Mouse (Mus musculus): ENCODE measurements at regions not wholly inside any gene's neighbourhood (a gene's known extent, or its start where the extent isn't known, plus 50 kb on each side); places are given as distances from the start of the nearest gene placed in this dataset.

DNA sequence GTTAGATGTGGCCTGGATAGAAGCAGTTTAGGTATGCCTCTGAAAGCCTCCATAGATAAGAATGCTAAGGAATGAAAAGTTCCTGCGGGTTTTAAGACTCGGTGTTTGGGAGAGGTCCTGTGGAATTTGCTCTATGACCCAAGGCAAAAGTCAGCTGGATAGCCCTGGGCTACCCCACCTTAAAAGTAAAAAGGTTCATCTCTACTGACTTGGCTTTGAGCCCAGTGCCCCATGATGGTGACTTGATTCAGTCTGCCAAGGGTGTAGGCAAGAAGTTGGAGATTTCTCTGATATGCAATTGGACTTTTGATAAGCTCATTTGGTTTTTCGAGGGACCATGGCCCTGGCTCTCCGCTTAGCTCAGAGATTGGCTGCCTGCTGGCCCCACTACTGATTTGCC, 78.8 kb upstream of the Herc3 start:
- DNase-seq (ENCODE audit: low read depth, low spot score) = no peak

GRCm38 (mm10) chr6:58756309-58757015, 74.8 kb upstream of the Herc3 start:
- no peak for DNase-seq (ENCODE audit: low read depth, low spot score)

GRCm38 (mm10) chr6:58757339-58757738, 73.9 kb upstream of the Herc3 start:
- no peak for DNase-seq (ENCODE audit: low read depth, low spot score)

GRCm38 (mm10) chr6:58770654-58771218, 60.5 kb upstream of the Herc3 start:
- peak; percentile 50 for DNase-seq (ENCODE audit: low read depth, low spot score)

DNA sequence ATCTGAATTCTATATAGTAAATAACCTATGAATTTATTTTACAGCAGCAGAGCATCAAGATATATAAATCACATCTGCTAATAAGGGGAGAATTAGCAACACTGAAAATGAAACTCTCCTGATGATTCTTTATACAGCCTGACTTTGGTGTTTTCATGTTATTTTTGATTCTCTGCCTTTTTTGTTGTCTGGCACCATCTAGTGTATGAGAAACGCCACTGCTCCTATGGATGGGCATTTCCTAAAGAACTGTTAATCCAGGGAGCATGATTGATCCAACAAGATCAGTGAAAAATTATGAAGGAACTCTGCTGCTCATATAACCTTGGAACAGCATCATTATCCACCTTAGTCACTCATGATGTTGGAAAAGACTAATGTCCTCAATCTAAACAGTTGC, 59.3 kb upstream of the Herc3 start:
- no peak for DNase-seq (ENCODE audit: low read depth, low spot score)
